Mouse (Mus musculus) telencephalon, adult 2 months (tissue): ENCODE measurements at regions not wholly inside any gene's neighbourhood (a gene's known extent, or its start where the extent isn't known, plus 50 kb on each side); places are given as distances from the start of the nearest gene placed in this dataset.

ENCODE experiments used
- DNase-seq: peaks from one replicate; pipeline ENCODE4 v3.0.0-alpha.2; 2011; ENCODE audit warnings: low read depth, low spot score

GRCm38 (mm10) chr10:38516636-38517035, 304.9 kb downstream of the Rfpl4b start:
- no peak for DNase-seq
